Mouse (Mus musculus) hematopoietic stem cell, adult 5-6 weeks (primary cell): ENCODE results near the gene Cercam. TPM values are rescaled to one million over a fixed set of nuclear protein-coding genes. Genes with fewer than 3 reads are reported as not detected.

Source experiments
- ATAC-seq, 2 experiments: fragments of 125-278 bp in 1 of 2; replicated peaks in 1 of 2; 2 replicates each; pipeline ENCODE4 v1.8.0; 2016 to 2017; ENCODE audit warnings: inconsistent platforms in 2 of 2, mild to moderate bottlenecking in 2 of 2, moderate number of reproducible peaks in 2 of 2, low read depth in 1 of 2, moderate TSS enrichment in 1 of 2; ENCODE audit not compliant: low FRiP score in 2 of 2, poor library complexity in 2 of 2, severe bottlenecking in 2 of 2, insufficient read depth in 1 of 2, low TSS enrichment in 1 of 2
- total RNA-seq: library from RNA; stranded (forward); fragments of 172-1452, 232-1000 nt; gene quantifications from 2 replicates; pipeline ENCODE4 v1.2.3, GENCODE M21; 2017

Cercam gene
- total RNA-seq, result 6.1 and 7.7 TPM in 2 replicates

GRCm38 (mm10) chr2:29868949-29869645 is at the start of gene Cercam:
Gene Cercam, plus strand, starts transcription at chr2:29869164.
- ATAC-seq, result peak; percentile 68 to 92

GRCm38 (mm10) chr2:29819363-29819762 is 49.6 kb upstream of the Cercam start:
- no peak for ATAC-seq

GRCm38 (mm10) chr2:29820025-29820817 is 48.7 kb upstream of the Cercam start, which contains the start of gene Urm1:
Gene Urm1, plus strand, starts transcription at chr2:29820075.
- ATAC-seq, result peak; percentile 53 to 55

- 0 out of 4 replicates have a peak, but pooled peaks of 1 of the 2 experiments have one; percentile 8 for ATAC-seq
Measured at GRCm38 (mm10) chr2:29826318-29826925, 42.5 kb upstream of the Cercam start.

GRCm38 (mm10) chr2:29826926-29827708 is 41.8 kb upstream of the Cercam start:
- ATAC-seq, result peak; percentile 95 to 98

- ATAC-seq, result peak; percentile 2 to 10; a peak in 1 of 4 replicates
Measured at GRCm38 (mm10) chr2:29827709-29828024, 41.3 kb upstream of the Cercam start.

- ATAC-seq, result no peak
Measured at GRCm38 (mm10) chr2:29831106-29831505, 37.9 kb upstream of the Cercam start.

- no peak for ATAC-seq
Measured at GRCm38 (mm10) chr2:29833796-29834195, 35.2 kb upstream of the Cercam start.

- ATAC-seq, result no peak
Measured at GRCm38 (mm10) chr2:29835391-29835899, 33.5 kb upstream of the Cercam start.

- no peak for ATAC-seq
Measured at GRCm38 (mm10) chr2:29839460-29839859, 29.5 kb upstream of the Cercam start.

GRCm38 (mm10) chr2:29843231-29844105 is 25.5 kb upstream of the Cercam start:
- no peak for ATAC-seq

GRCm38 (mm10) chr2:29844115-29844514 is 24.8 kb upstream of the Cercam start:
- ATAC-seq, result no peak

GRCm38 (mm10) chr2:29844661-29845060 is 24.3 kb upstream of the Cercam start:
- no peak for ATAC-seq

- ATAC-seq, result no peak
Measured at GRCm38 (mm10) chr2:29845636-29846035, 23.3 kb upstream of the Cercam start.

GRCm38 (mm10) chr2:29846061-29846853 is 22.7 kb upstream of the Cercam start:
- no peak for ATAC-seq

GRCm38 (mm10) chr2:29846911-29847310 is 22.1 kb upstream of the Cercam start:
- ATAC-seq, result no peak
